Mouse (Mus musculus) G1E (cell line): ENCODE data around the gene Olfr1145.

Source experiments
- CTCF ChIP-seq: IDR thresholded peaks from 2 replicates; pipeline ENCODE4 v1.5.1; 2012; ENCODE audit warnings: low read depth, low read length, inconsistent platforms, mixed read lengths
- GATA1 ChIP-seq: IDR thresholded peaks from 2 replicates; pipeline ENCODE4 v1.6.1; 2012; ENCODE audit warnings: borderline replicate concordance, low read length, inconsistent platforms, mixed read lengths
- GATA2 ChIP-seq: IDR thresholded peaks from 2 replicates; pipeline ENCODE4 v1.6.1; 2012; ENCODE audit warnings: low read depth, low read length, inconsistent platforms, borderline replicate concordance
- POLR2AphosphoS5 ChIP-seq: IDR thresholded peaks from 2 replicates; pipeline ENCODE4 v1.6.1; 2012; ENCODE audit warnings: low read depth, low read length, inconsistent platforms; ENCODE audit not compliant: insufficient replicate concordance
- TAL1 ChIP-seq: conservative IDR thresholded peaks from 2 replicates; pipeline ENCODE4 v1.6.1; 2012; ENCODE audit warnings: low read depth, low read length, inconsistent platforms, mixed read lengths

GRCm38 (mm10) chr2:87809522-87809921, at the start of gene Olfr1145:
- TF ChIP-seq CTCF (no peak), TAL1 (no peak), GATA1 (no peak), GATA2 (no peak), POLR2AphosphoS5 (no peak)
